Mouse (Mus musculus) liver, adult 2 months (tissue): ENCODE results near the gene Bex1. TPM values are rescaled to one million over a fixed set of nuclear protein-coding genes. Genes with fewer than 3 reads are reported as not detected.
A peak's percentile ranks its signal among the peaks of the same experiment; 100 is the strongest.

Source experiments
- DNase-seq: peaks from one replicate; pipeline ENCODE4 v3.0.0-alpha.2; 2011; ENCODE audit warnings: low read depth, low spot score; ENCODE audit errors: extremely low read depth
- H3K27ac ChIP-seq: fragments of 200-500 bp; replicated peaks from 2 replicates; pipeline ENCODE4 v1.5.1; 2012; ENCODE audit warnings: low read depth, mild to moderate bottlenecking, control low read depth, inconsistent platforms, low read length; ENCODE audit not compliant: insufficient read depth
- H3K27me3 ChIP-seq: fragments of 200-500 bp; 2 replicates; pipeline ENCODE4 v1.6.1; 2012; ENCODE audit warnings: mild to moderate bottlenecking, moderate library complexity, low read length, inconsistent platforms; ENCODE audit not compliant: control insufficient read depth, insufficient read depth
- H3K36me3 ChIP-seq: fragments of 200-500 bp; 2 replicates; pipeline ENCODE4 v1.6.1; 2012; ENCODE audit warnings: low read length, inconsistent platforms; ENCODE audit not compliant: control insufficient read depth, insufficient read depth
- H3K4me1 ChIP-seq: fragments of 200-500 bp; 2 replicates; pipeline ENCODE4 v1.6.1; 2011; ENCODE audit warnings: low read length; ENCODE audit not compliant: control insufficient read depth, insufficient read depth
- H3K4me3 ChIP-seq: fragments of 200-500 bp; 2 replicates; pipeline ENCODE4 v1.5.1; 2011; ENCODE audit warnings: low read depth, mild to moderate bottlenecking, control low read depth, low read length, moderate library complexity; ENCODE audit not compliant: insufficient read depth
- H3K79me2 ChIP-seq: fragments of 200-500 bp; 2 replicates; pipeline ENCODE4 v1.6.1; 2012; ENCODE audit warnings: inconsistent platforms, mild to moderate bottlenecking, low read length, moderate library complexity; ENCODE audit not compliant: control insufficient read depth, insufficient read depth
- H3K9ac ChIP-seq: fragments of 200-500 bp; 2 replicates; pipeline ENCODE4 v1.6.1; 2012; ENCODE audit warnings: low read depth, mild to moderate bottlenecking, control low read depth, inconsistent platforms, low read length
- CTCF ChIP-seq: fragments of 200-500 bp; IDR thresholded peaks from 2 replicates; pipeline ENCODE4 v1.5.1; 2011; ENCODE audit warnings: low read depth, low read length, control low read depth
- POLR2A ChIP-seq: fragments of 200-500 bp; IDR thresholded peaks from 2 replicates; pipeline ENCODE4 v1.6.1; 2011; ENCODE audit warnings: low read length, control low read depth; ENCODE audit not compliant: insufficient read depth; ENCODE audit errors: extremely low read depth
- WGBS: fragments of 180-500 bp; shearing (Covaris S2); methylation state at CpG from one replicate; pipeline ENCODE4 v1.1.7; 2018; 5-methylcytosine and 5-hydroxymethylcytosine counted together
- polyA plus RNA-seq: library from polyadenylated mRNA; depleted of rRNA; stranded (reverse); fragments of >200 nt; gene quantifications from 2 replicates; pipeline ENCODE4 v1.2.3, GENCODE M21; 2012
- total RNA-seq: library from RNA; depleted of rRNA; stranded (reverse); fragments of >200 nt; gene quantifications from 2 replicates; pipeline ENCODE4 v1.2.3, GENCODE M21; 2014

Bex1 gene
- total and polyA plus RNA-seq, 2 experiments, result not detected

DNA sequence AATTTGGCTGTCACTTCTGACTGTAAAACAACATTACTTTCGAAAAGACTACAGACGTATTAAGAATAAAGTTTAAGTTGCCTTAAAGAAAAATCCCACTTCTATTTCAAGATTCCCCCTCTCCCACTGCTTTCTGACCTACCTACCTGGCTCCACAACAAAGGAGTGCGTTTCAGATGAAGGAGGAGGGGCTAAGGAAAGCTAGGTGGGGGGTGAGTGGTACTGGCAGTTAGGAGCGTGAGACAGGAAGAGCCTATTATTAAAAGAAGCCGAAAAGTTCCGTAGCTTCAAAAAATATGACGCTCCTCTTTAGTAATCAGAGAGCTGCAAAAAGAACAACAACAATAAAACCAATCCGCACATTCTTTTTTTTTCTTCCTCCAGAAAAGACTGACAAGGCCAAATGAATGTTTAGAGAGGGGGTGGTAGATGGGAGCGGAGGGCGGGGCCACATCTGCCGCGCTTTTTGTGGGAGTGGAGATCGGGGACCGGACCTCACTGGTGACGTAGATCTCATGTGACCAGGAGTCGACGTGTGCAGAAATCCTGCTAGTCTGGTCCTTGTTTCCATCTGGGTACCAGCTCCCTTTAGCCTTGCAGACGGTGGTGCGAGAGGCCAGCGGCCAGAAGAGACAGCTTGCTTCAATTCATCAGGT lies 29.4 kb upstream of the Bex1 start, which contains the start of gene Tceal9:
Gene Tceal9, plus strand, starts transcription at position 506 of the 656 bp plus-strand sequence.
- Histone ChIP-seq H3K4me1 (no peaks in the 10 kb centered on the region), H3K79me2 (no peaks in the 10 kb centered on the region), H3K9ac (peak within 1 kb of the TSS; percentile 56), H3K4me3 (peak within 1 kb of the TSS; percentile 50), H3K27me3 (no peaks in the 10 kb centered on the region), H3K36me3 (no peaks in the 10 kb centered on the region; the same call in 1 of the 2 replicates), H3K27ac (0 out of 2 replicates have a peak within 1 kb of the TSS, but pooled peaks have one; percentile 41)
- WGBS, result 1% methylated on average over 20 of the region's 20 CpGs
- DNase-seq, result peak; percentile 59
- no peak for TF ChIP-seq CTCF
- 0 out of 2 replicates have a peak, but pooled peaks have one; percentile 33 for TF ChIP-seq POLR2A

DNA sequence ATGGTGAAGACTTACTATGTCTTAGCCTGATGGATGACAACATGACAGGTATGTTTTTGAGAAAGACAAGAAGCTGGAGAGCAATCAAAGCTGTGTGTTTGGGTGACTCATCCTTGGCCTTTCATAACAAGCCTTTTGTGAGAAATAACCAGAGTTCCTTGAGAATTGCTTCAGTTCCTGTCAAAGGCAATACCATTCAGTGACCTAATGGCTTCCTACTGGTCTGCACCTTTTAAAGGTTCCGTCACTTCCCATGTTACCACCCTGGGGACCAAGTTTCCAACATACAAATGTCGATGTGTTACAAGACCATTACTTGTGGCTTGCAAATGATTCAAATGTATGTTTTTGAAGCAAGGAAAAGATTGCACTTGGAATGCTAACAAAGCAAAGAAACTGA lies 27.9 kb upstream of the Bex1 start:
- TF ChIP-seq POLR2A, result no peak
- no peak for TF ChIP-seq CTCF
- DNase-seq, result no peak
- no peak overlapping the region for H3K4me3 ChIP-seq
- no peaks in the 10 kb centered on the region for H3K4me1 ChIP-seq
- H3K9ac ChIP-seq, result no peak overlapping the region
- 82% methylated on average over 2 of the region's 2 CpGs for WGBS
- no peaks in the 10 kb centered on the region for H3K27me3 ChIP-seq
- H3K36me3 ChIP-seq, result no peaks in the 10 kb centered on the region; the same call in 1 of the 2 replicates
- H3K79me2 ChIP-seq, result no peaks in the 10 kb centered on the region
- no peak overlapping the region for H3K27ac ChIP-seq

DNA sequence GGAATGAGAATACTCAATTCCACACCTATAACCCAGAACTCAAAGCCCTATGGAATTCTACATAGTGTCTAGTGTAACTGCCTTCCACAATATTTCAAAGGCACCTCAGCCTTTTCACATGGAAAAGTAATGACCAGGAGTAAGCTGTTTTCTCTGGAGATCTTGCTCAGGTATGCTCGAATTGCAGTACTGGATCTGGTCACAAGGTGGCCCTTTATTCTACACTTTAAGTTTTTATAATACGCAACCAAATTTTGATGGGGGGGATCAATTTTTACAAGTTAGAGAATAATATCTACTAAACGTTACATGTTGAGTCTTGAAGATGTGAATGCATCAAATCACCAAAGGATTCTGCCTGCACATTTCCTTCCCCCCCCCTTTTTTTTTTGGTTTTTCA lies 22.8 kb upstream of the Bex1 start:
- WGBS, result 28% methylated on average over 3 of the region's 3 CpGs

DNA sequence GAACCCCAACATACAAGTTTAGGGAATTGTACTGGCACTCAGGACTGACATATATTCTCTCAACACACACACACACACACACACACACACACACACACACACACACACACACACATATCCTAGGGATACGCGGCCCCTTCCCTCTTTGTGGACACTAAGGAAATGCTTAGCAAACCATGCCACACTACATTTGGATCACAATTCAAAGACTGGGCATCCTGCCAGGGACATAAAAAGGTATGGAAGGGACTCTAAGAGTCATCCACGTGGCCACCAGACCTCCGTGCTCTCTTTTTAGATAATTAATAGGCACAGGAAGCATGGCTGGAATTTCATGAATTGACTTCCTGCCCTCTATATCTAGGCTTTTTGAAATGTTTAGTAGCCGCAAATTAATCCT lies 12.5 kb upstream of the Bex1 start:
- DNase-seq, result no peak
- Histone ChIP-seq H3K9ac (no peak overlapping the region), H3K27ac (no peak overlapping the region), H3K4me1 (no peaks in the 10 kb centered on the region), H3K4me3 (no peak overlapping the region), H3K27me3 (no peaks in the 10 kb centered on the region), H3K79me2 (no peaks in the 10 kb centered on the region), H3K36me3 (no peaks in the 10 kb centered on the region)
- TF ChIP-seq CTCF (no peak), POLR2A (no peak)
- WGBS, result 46% methylated on average over 5 of the region's 5 CpGs

More for the DNA sequence above, 22.8 kb upstream of the Bex1 start:
- DNase-seq, result peak; percentile 23
- H3K27me3 ChIP-seq, result no peaks in the 10 kb centered on the region
- no peaks in the 10 kb centered on the region for H3K4me1 ChIP-seq
- TF ChIP-seq CTCF (peak; percentile 21; the same call in 1 of the 2 replicates), POLR2A (no peak)
- no peaks in the 10 kb centered on the region for H3K79me2 ChIP-seq
- H3K4me3 ChIP-seq, result no peak overlapping the region
- H3K9ac ChIP-seq, result no peak overlapping the region
- no peaks in the 10 kb centered on the region for H3K36me3 ChIP-seq
- H3K27ac ChIP-seq, result no peak overlapping the region

DNA sequence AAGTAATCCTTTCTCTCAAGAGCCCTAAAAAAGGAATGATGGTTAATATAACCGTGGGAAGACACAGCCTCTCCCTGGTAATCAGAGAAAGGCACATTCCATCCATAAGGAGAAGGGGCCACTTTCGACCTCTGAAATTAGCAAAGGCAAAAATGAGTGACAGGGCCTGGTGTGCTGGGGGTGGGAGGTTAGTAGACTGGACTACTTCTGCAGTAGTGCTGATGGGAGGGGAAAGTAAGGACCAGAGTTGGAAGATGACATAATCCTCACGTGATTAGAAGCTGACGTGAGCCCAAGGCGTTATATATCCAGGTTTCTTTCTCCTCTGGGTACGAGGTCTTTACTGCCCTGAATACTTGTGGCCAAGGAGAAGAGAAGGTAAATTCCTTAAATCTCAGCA lies 8.4 kb upstream of the Bex1 start:
- Histone ChIP-seq H3K4me1 (no peaks in the 10 kb centered on the region), H3K27ac (no peak overlapping the region), H3K79me2 (no peaks in the 10 kb centered on the region), H3K9ac (no peak overlapping the region), H3K4me3 (no peak overlapping the region), H3K36me3 (no peaks in the 10 kb centered on the region), H3K27me3 (no peaks in the 10 kb centered on the region)
- DNase-seq, result no peak
- 83% methylated on average over 6 of the region's 6 CpGs for WGBS
- TF ChIP-seq CTCF (no peak), POLR2A (no peak)

DNA sequence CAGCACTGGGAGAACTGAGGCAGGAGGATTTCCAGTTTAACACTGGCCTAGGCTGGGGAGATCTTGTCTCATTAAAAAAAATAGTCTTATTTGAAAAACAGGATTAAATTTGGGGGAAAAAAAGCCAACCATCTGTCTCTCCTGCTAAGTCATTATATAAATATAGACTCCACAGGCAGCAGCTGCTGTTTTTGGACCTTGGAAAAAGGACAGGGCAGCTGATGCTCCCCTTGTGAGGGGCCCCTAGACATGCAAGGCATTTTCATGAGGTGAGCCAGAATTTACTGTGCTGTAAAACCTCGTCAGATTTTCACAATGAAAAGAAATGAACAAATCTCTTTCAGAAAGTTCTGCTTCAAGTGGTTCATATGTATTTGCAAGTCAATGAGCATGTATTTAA lies 990 bp upstream of the Bex1 start:
- Histone ChIP-seq H3K36me3 (no peaks in the 10 kb centered on the region), H3K4me1 (no peaks in the 10 kb centered on the region)

More for the DNA sequence above, 990 bp upstream of the Bex1 start:
- Histone ChIP-seq H3K79me2 (no peaks in the 10 kb centered on the region), H3K9ac (no peak overlapping the region), H3K27me3 (no peaks in the 10 kb centered on the region), H3K27ac (no peak overlapping the region), H3K4me3 (no peak overlapping the region)
- TF ChIP-seq POLR2A (no peak), CTCF (no peak)
- no peak for DNase-seq
- whole genome bisulfite sequencing, result 64% methylated on average over 1 of the region's 1 CpGs
